8 mouse cellular contexts compared by ENCODE assay signal in genomic region chr6:70314667-70315066, GRCm38 (mm10).
DNase-seq lines count a peak whose midpoint lies in the region; ATAC-seq and TF ChIP-seq lines count a peak whose summit lies in the region.
"Not testable (repeated sequence)": the region's sequence is repeated elsewhere in the genome, so short reads cannot be mapped to it uniquely, and the experiment has no call there.

No protein-coding gene starts in this region.

- intact Hi-C loops in left cerebral cortex, postnatal 14 days (cut with DNase I): not testable (repeated sequence)

- not testable (repeated sequence) for H3K4me3 ChIP-seq in bone marrow, adult 2 months (replicated peaks; ENCODE audit: control insufficient read depth, low read depth, low read length); spleen, adult 2 months (ENCODE audit: extremely low read depth, insufficient read depth, insufficient read length)

- H3K27me3 ChIP-seq in spleen, adult 2 months (ENCODE audit: control insufficient read depth, insufficient read depth, low read length): not testable (repeated sequence)

- not testable (repeated sequence) for TF ChIP-seq CTCF in bone marrow, adult 2 months (IDR thresholded peaks at IDR 0.05; ENCODE audit: control insufficient read depth, insufficient read depth, low read length); spleen, adult 2 months (IDR thresholded peaks at IDR 0.05; ENCODE audit: extremely low read depth, insufficient read depth, insufficient read length, insufficient replicate concordance)

- DNase-seq in 416B (ENCODE audit: low read depth): peak; percentile 0
- peak; percentile 3 to 5 for DNase-seq in frontal cortex, postnatal 25 days (ENCODE audit: low spot score in 2 of 2)
- peak; percentile 7 for DNase-seq in layer of hippocampus, adult 11-12 months (ENCODE audit: low spot score)
- DNase-seq in left cerebral cortex, adult 11 months (ENCODE audit: low spot score): peak; percentile 41
- peak; percentile 11 to 12 for DNase-seq in left cerebral cortex, postnatal 14 days (ENCODE audit: low spot score in 2 of 2)
- peak; percentile 1 to 6 for DNase-seq in spleen, adult 2 months (ENCODE audit: low read depth in 1 of 2, low spot score in 2 of 2)

- peak; percentile 83 for ATAC-seq in megakaryocyte progenitor cell, adult 5-6 weeks (replicated peaks; ENCODE audit: poor library complexity)

- H3K36me3 ChIP-seq in spleen, adult 2 months (ENCODE audit: control insufficient read depth, insufficient read depth, low read length): not testable (repeated sequence)

- 28% methylated on average over 2 of the region's 2 CpGs for whole genome bisulfite sequencing in bone marrow, adult 2 months
- 31% methylated on average over 2 of the region's 2 CpGs for WGBS in spleen, adult 2 months

- H3K4me1 ChIP-seq in bone marrow, adult 2 months (ENCODE audit: control insufficient read depth, insufficient read depth, low read length); spleen, adult 2 months (ENCODE audit: control insufficient read depth, insufficient read depth, insufficient read length): not testable (repeated sequence)

- peak overlapping the region; percentile 43; the same call in 1 of the 2 replicates for H3K27ac ChIP-seq in bone marrow, adult 2 months (ENCODE audit: control insufficient read depth, insufficient read depth, low read depth, low read length, poor library complexity)
- not testable (repeated sequence) for H3K27ac ChIP-seq in spleen, adult 2 months (ENCODE audit: insufficient read depth, low read length)

- not testable (repeated sequence) for TF ChIP-seq POLR2A in bone marrow, adult 2 months (IDR thresholded peaks at IDR 0.05; ENCODE audit: borderline replicate concordance, control insufficient read depth, low read depth, low read length); spleen, adult 2 months (IDR thresholded peaks at IDR 0.05; ENCODE audit: low read depth, low read length)
